Mouse (Mus musculus) intestine, embryonic 14.5 days (tissue): ENCODE measurements around the gene Myoc. TPM values are rescaled to one million over a fixed set of nuclear protein-coding genes. Genes with fewer than 3 reads are reported as not detected.
A peak's percentile ranks its signal among the peaks of the same experiment; 100 is the strongest.

Source experiments
- ATAC-seq: fragments of 200-750 bp; cut with Nextera tagmentation; replicated peaks from 2 replicates; pipeline ENCODE4 v1.8.0; 2017; ENCODE audit warnings: low read depth, moderate number of reproducible peaks, moderate TSS enrichment, moderate library complexity; ENCODE audit not compliant: low FRiP score, low TSS enrichment
- DNase-seq: peaks from one replicate; pipeline ENCODE4 v3.0.0-alpha.2; 2018; ENCODE audit warnings: low spot score
- H3K27ac ChIP-seq: fragments of 300-500 bp; sonication (generic); 2 replicates; pipeline ENCODE4 v1.5.1; 2014; ENCODE audit warnings: low read depth, mild to moderate bottlenecking, control low read depth
- H3K27me3 ChIP-seq: fragments of 300-500 bp; sonication (generic); replicated peaks from 2 replicates; pipeline ENCODE4 v1.6.1; 2014; ENCODE audit warnings: low read length, control low read depth; ENCODE audit not compliant: control insufficient read depth, insufficient read depth
- H3K36me3 ChIP-seq: fragments of 300-500 bp; sonication (generic); 2 replicates; pipeline ENCODE4 v1.6.1; 2014; ENCODE audit warnings: low read length, control low read depth; ENCODE audit not compliant: control insufficient read depth, insufficient read depth
- H3K4me1 ChIP-seq: fragments of 300-500 bp; sonication (generic); replicated peaks from 2 replicates; pipeline ENCODE4 v1.6.1; 2014; ENCODE audit warnings: low read length, control low read depth, mixed read lengths; ENCODE audit not compliant: control insufficient read depth, insufficient read depth
- H3K4me2 ChIP-seq: fragments of 300-500 bp; sonication (generic); 2 replicates; pipeline ENCODE4 v1.6.1; 2014; ENCODE audit warnings: low read length
- H3K4me3 ChIP-seq: fragments of 300-500 bp; sonication (generic); 2 replicates; pipeline ENCODE4 v1.5.1; 2014; ENCODE audit warnings: low read depth, low read length, control low read depth, mixed read lengths
- H3K9ac ChIP-seq: fragments of 300-500 bp; sonication (generic); 2 replicates; pipeline ENCODE4 v1.6.1; 2014; ENCODE audit warnings: mild to moderate bottlenecking, low read length
- H3K9me3 ChIP-seq: fragments of 300-500 bp; sonication (generic); 2 replicates; pipeline ENCODE4 v1.6.1; 2016; ENCODE audit warnings: low read length, control low read depth; ENCODE audit not compliant: control insufficient read depth
- WGBS: fragments of 180-500 bp; shearing (Covaris S2); extraction: QIAGEN DNeasy Blood & Tissue Kit; methylation state at CpG from one replicate; pipeline ENCODE4 v1.1.7; 2014; 5-methylcytosine and 5-hydroxymethylcytosine counted together
- polyA plus RNA-seq: library from polyadenylated mRNA; unstranded; fragments of >200 nt; fragmentation: Nextera tagmentation; extraction: Ambion mirVana; gene quantifications from 2 replicates; pipeline ENCODE4 v1.2.1, GENCODE M21; 2014

The Myoc gene
- polyA plus RNA-seq: not detected in 2 replicates

DNA sequence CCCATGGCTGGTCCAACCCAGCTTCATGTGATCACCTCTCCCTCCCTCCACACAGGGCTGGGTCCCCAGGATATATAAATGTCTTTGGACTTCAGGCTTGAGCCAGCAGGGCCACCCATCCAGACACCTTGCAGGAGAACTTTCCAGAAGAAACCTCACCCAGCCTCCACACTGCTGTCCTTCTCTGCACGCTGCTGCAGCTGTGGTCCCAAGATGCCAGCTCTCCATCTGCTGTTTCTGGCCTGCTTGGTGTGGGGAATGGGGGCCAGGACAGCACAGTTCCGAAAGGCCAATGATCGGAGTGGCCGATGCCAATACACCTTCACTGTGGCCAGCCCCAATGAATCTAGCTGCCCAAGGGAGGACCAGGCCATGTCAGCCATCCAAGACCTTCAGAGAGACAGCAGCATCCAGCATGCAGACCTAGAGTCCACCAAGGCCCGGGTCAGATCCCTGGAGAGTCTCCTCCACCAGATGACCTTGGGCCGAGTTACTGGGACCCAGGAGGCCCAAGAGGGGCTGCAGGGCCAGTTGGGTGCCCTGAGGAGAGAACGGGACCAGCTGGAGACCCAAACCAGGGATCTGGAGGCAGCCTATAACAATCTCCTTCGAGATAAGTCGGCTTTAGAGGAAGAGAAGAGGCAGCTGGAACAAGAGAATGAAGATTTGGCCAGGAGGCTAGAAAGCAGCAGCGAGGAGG lies at the start of gene Myoc:
TSS of gene Myoc (plus strand) at position 105 of the 700 bp plus-strand sequence.
- DNase-seq (no peak), ATAC-seq (no peak)
- H3K9ac ChIP-seq: no peak within 1 kb of the TSS
- H3K4me1 ChIP-seq: no peaks in the 10 kb centered on the region
- no peaks in the 10 kb centered on the region for H3K36me3 ChIP-seq
- H3K4me3 ChIP-seq: no peak within 1 kb of the TSS
- 0 out of 2 replicates have a peak, but pooled peaks cover 4% of the 10 kb centered on the region for H3K9me3 ChIP-seq
- no peak within 1 kb of the TSS for H3K4me2 ChIP-seq
- H3K27ac ChIP-seq: no peak within 1 kb of the TSS
- H3K27me3 ChIP-seq: no peaks in the 10 kb centered on the region
- WGBS: 84% methylated on average over 10 of the region's 10 CpGs

DNA sequence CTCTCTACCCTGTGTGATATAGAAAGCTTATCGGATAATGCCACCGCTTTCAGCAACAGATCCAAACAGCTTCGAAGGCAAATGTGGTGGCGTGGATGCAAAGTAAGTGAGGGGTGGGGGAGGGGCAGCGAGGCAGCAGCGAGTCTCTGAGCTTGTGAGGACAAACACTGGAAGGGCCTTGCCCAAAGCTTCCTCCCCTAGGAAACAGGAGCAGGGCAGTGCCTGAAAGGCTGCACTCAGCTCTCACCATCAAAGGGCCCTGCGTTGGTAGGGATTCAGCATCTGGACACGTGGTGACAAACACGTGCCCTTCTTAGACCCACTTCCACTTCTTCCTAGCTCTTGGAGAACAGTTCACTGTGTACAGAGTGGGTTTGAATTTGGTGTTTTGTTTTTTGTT lies 49.5 kb upstream of the Myoc start:
- H3K9me3 ChIP-seq: no peaks in the 10 kb centered on the region
- peaks cover 8% of the 10 kb centered on the region; the same call in 1 of the 2 replicates for H3K4me1 ChIP-seq
- ATAC-seq: peak; percentile 55; the same call in 1 of the 2 replicates
- no peak overlapping the region for H3K4me3 ChIP-seq
- no peak for DNase-seq
- WGBS: 21% methylated on average over 9 of the region's 9 CpGs
- no peak overlapping the region for H3K27ac ChIP-seq
- H3K4me2 ChIP-seq: no peak overlapping the region
- H3K27me3 ChIP-seq: no peaks in the 10 kb centered on the region
- H3K36me3 ChIP-seq: peaks cover 24% of the 10 kb centered on the region
- no peak overlapping the region for H3K9ac ChIP-seq

DNA sequence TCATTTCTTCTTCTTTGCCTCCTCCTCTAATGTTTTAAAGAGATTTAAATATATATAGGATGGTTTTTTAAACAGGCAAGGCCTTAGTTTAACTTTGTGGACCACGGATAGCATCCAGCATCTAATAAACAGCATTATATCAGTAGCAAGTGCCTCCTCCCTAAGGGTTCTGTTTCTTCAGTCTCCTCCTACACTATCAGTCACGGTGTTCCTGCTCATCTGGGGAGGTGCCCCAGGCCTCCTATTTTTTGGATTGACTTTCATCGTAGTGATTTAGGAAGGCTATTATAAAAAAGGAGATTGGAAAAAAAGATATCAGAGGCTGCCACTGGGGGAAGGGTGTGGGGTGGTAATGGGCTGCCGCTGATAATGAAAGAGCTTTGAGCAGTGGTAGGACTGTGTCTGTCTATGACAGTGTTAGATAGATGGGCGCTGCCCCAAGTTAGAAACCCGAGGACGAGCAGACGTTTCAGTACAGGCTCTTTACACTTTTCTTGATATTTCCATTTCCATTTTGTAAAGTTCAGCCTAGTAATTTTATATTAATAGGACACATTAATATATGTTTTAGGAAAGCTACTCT lies 48.4 kb upstream of the Myoc start:
- Histone ChIP-seq H3K27ac (no peak overlapping the region), H3K4me2 (no peak overlapping the region), H3K9ac (no peak overlapping the region), H3K4me3 (no peak overlapping the region), H3K9me3 (no peaks in the 10 kb centered on the region), H3K36me3 (peaks cover 18% of the 10 kb centered on the region), H3K27me3 (no peaks in the 10 kb centered on the region), H3K4me1 (peaks cover 8% of the 10 kb centered on the region; the same call in 1 of the 2 replicates)
- WGBS: 73% methylated on average over 8 of the region's 8 CpGs
- ATAC-seq (no peak), DNase-seq (no peak)

DNA sequence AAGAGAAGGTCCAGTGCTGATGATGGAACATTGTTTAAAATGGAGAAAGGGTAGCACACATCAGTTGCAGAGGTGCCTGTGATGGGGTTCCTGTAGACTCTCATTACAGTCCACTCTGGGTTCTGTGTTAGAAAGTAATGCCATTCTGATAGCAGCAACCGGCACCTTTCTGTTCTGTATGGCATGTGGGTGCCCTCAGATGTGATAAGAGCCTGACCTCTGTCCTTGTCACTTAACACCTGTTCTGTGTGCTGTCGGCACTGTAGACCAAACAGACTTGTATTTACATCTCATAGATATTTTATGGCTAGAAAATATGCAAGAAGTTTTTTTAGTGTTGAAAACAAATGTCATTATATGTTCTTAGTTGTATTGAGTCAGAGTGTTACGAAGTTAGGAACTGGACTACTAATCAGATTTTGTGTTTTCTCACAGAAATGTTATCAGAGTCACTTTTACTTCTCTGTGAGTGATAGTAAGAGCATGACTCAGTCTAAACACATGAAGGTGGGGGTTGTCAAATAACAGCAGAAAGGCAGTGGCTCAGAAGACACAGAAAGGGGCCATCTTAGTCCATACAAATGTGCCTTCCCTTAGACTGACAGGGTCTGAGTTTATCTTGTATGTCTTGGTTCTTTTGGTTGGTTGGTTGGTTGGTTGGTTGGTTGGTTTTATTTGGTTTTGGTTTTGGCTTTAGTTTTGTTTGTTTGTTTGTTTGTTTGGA lies 41.4 kb upstream of the Myoc start:
- DNase-seq (no peak), ATAC-seq (no peak)
- 59% methylated on average over 3 of the region's 3 CpGs for WGBS
- H3K4me2 ChIP-seq: no peak overlapping the region
- H3K4me3 ChIP-seq: no peak overlapping the region
- no peaks in the 10 kb centered on the region for H3K27me3 ChIP-seq
- H3K4me1 ChIP-seq: no peaks in the 10 kb centered on the region
- H3K9me3 ChIP-seq: no peaks in the 10 kb centered on the region
- H3K9ac ChIP-seq: no peak overlapping the region
- H3K27ac ChIP-seq: no peak overlapping the region
- H3K36me3 ChIP-seq: peaks cover 36% of the 10 kb centered on the region

DNA sequence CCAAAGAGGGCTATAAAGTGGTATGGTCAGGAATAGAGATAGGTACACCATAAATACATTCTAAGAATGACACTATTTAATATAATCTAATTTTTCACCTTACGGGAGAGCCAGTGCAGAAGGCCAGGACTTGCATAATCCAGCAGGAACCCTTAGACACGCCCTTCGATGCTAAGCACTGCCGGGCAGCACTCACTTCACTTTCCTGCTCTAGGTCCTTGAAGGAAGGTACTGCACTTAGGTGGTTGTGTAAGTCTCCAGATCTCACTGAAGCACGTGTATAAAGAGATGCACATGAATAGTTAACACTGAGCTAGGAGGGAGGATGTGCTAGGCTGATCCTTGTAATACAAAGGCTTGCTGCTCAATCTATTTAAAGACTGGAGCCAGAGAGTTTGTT lies 39.3 kb upstream of the Myoc start:
- no peak for DNase-seq
- no peaks in the 10 kb centered on the region for H3K27me3 ChIP-seq
- 91% methylated on average over 5 of the region's 5 CpGs for WGBS
- H3K4me1 ChIP-seq: no peaks in the 10 kb centered on the region
- H3K9ac ChIP-seq: no peak overlapping the region
- H3K4me2 ChIP-seq: no peak overlapping the region
- H3K4me3 ChIP-seq: no peak overlapping the region
- no peak overlapping the region for H3K27ac ChIP-seq
- ATAC-seq: no peak
- no peaks in the 10 kb centered on the region for H3K9me3 ChIP-seq
- H3K36me3 ChIP-seq: peaks cover 33% of the 10 kb centered on the region

DNA sequence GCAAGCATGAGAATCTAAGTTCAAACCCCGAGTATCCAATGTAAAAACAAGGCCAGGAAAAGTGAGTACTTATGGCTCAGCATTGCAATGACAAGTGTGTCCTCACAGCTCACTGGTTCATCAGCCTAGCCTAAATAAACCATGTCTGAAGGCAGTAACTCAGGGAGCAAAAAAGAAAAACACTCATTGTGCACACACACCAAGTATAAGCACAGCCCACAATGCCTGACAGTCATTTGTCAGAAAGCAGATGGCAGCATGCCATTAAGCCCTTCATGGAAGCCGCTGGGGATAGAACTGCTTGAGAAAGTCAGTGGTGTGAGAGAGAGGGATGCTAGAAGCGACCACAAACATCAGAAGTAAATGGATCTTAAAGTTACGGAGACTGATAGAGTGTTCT lies 37.7 kb upstream of the Myoc start:
- H3K27me3 ChIP-seq: no peaks in the 10 kb centered on the region
- H3K4me3 ChIP-seq: no peak overlapping the region
- no peaks in the 10 kb centered on the region for H3K4me1 ChIP-seq
- peaks cover 29% of the 10 kb centered on the region for H3K36me3 ChIP-seq
- no peak overlapping the region for H3K27ac ChIP-seq
- H3K9me3 ChIP-seq: no peaks in the 10 kb centered on the region
- ATAC-seq (no peak), DNase-seq (no peak)
- no peak overlapping the region for H3K4me2 ChIP-seq
- H3K9ac ChIP-seq: no peak overlapping the region
- 70% methylated on average over 4 of the region's 4 CpGs for WGBS

DNA sequence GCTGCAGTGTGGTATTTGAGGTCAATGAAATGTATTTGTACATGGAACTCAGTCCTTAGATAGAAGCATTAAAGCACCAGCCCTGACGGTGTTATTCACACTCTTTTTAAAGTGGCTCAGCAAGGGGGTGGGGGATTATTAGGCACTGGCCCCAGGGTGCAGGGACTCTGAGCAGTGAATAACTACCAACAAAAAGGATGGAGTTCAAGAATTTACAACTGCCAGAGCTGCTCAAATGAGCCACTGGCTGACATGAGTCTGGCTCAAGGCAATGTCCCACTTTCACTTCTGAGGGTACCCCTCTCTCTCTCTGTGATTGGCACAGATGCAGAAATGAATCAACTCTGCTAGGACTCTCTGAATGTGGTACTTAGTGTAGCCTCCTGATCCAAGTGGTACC lies 30.8 kb upstream of the Myoc start:
- no peak overlapping the region for H3K4me2 ChIP-seq
- no peak overlapping the region for H3K27ac ChIP-seq
- H3K4me3 ChIP-seq: no peak overlapping the region
- WGBS: 32% methylated on average over 1 of the region's 1 CpGs
- no peaks in the 10 kb centered on the region for H3K4me1 ChIP-seq
- no peaks in the 10 kb centered on the region for H3K9me3 ChIP-seq
- H3K9ac ChIP-seq: no peak overlapping the region
- ATAC-seq: no peak
- H3K27me3 ChIP-seq: no peaks in the 10 kb centered on the region
- H3K36me3 ChIP-seq: no peaks in the 10 kb centered on the region
- DNase-seq: no peak

DNA sequence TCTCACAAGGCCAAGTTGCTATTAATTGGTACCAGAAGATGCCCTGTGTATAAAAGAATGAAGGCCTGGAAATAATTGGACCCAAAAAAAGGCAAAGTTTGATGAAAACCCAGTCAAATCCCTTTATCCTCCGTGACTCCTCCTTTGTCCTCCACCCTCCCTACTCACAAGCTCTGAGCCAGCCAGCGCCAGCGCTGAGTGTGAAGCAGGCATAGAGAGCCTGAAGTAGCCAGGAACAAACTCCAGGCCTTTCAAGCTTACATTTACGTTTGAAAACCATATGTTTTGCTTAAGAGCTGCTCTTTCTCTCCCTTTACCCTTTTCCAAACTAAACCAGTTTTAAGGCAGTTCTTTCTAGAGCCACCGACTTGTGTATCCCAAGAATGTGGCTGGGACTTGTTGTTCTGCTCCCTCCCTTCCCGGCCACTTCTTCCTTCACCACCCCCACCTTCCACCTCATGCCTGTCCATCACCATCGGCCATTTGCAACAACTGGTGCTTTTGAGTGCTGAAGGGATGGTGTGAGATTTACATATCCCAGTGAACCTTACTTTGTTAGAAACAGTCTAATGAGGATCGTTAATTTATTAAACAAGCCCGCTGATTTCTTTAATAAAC lies 29.2 kb upstream of the Myoc start:
- no peaks in the 10 kb centered on the region for H3K4me1 ChIP-seq
- H3K27ac ChIP-seq: no peak overlapping the region
- H3K9ac ChIP-seq: no peak overlapping the region
- H3K4me2 ChIP-seq: no peak overlapping the region
- H3K27me3 ChIP-seq: no peaks in the 10 kb centered on the region
- DNase-seq (no peak), ATAC-seq (no peak)
- WGBS: 44% methylated on average over 9 of the region's 9 CpGs
- no peaks in the 10 kb centered on the region for H3K36me3 ChIP-seq
- no peak overlapping the region for H3K4me3 ChIP-seq
- H3K9me3 ChIP-seq: no peaks in the 10 kb centered on the region
